Mouse (Mus musculus) testis, adult 2 months (tissue): Measurements from ENCODE around the gene Slc25a21. TPM values are rescaled to one million over a fixed set of nuclear protein-coding genes. Genes with fewer than 3 reads are reported as not detected.

Experiments used
- H3K27ac ChIP-seq: fragments of 200-500 bp; 2 replicates; pipeline ENCODE4 v1.5.1; 2012; ENCODE audit warnings: low read depth, low read length; ENCODE audit not compliant: control insufficient read depth, insufficient read depth
- H3K27me3 ChIP-seq: fragments of 200-500 bp; 2 replicates; pipeline ENCODE4 v1.6.1; 2012; ENCODE audit warnings: mild to moderate bottlenecking, low read length, moderate library complexity; ENCODE audit not compliant: control insufficient read depth, insufficient read depth
- H3K36me3 ChIP-seq: fragments of 200-500 bp; 2 replicates; pipeline ENCODE4 v1.6.1; 2012; ENCODE audit warnings: mild to moderate bottlenecking, low read length; ENCODE audit not compliant: control insufficient read depth, insufficient read depth
- H3K4me1 ChIP-seq: fragments of 200-500 bp; 2 replicates; pipeline ENCODE4 v1.6.1; 2012; ENCODE audit warnings: low read length; ENCODE audit not compliant: control insufficient read depth, insufficient read depth
- H3K4me3 ChIP-seq: fragments of 200-500 bp; 2 replicates; pipeline ENCODE4 v1.5.1; 2012; ENCODE audit warnings: low read depth, mild to moderate bottlenecking, low read length, moderate library complexity, mixed read lengths; ENCODE audit not compliant: control insufficient read depth
- CTCF ChIP-seq: fragments of 200-500 bp; IDR thresholded peaks from 2 replicates; pipeline ENCODE4 v1.5.1; 2012; ENCODE audit warnings: low read depth, mild to moderate bottlenecking, inconsistent platforms, low read length, moderate library complexity; ENCODE audit not compliant: control insufficient read depth, insufficient read depth, insufficient replicate concordance
- POLR2A ChIP-seq: fragments of 200-500 bp; IDR thresholded peaks from 2 replicates; pipeline ENCODE4 v1.6.1; 2012; ENCODE audit warnings: low read depth, mild to moderate bottlenecking, inconsistent platforms, low read length, moderate library complexity; ENCODE audit not compliant: control insufficient read depth
- polyA plus RNA-seq: library from polyadenylated mRNA; depleted of rRNA; stranded (reverse); fragments of >200 nt; gene quantifications from 2 replicates; pipeline ENCODE4 v1.2.3, GENCODE M21; 2012; rRNA removed

Slc25a21 gene
- polyA plus RNA-seq = 0.75 and 0.84 TPM in 2 replicates

- Histone ChIP-seq H3K4me3 (peak within 1 kb of the TSS; percentile 91), H3K4me1 (no peaks in the 10 kb centered on the region), H3K27me3 (no peaks in the 10 kb centered on the region), H3K36me3 (no peaks in the 10 kb centered on the region), H3K27ac (peak within 1 kb of the TSS; percentile 92)
- TF ChIP-seq CTCF (no peak), POLR2A (no peak)
Measured at GRCm38 (mm10) chr12:57197363-57198026, at the start of gene Slc25a21. TSS of gene Slc25a21 (minus strand) at chr12:57197472.

GRCm38 (mm10) chr12:57243671-57244495 is 46.6 kb upstream of the Slc25a21 start:
- H3K27ac ChIP-seq = no peak overlapping the region
- H3K36me3 ChIP-seq = no peaks in the 10 kb centered on the region
- H3K4me1 ChIP-seq = no peaks in the 10 kb centered on the region
- TF ChIP-seq POLR2A (no peak), CTCF (no peak)
- H3K27me3 ChIP-seq = no peaks in the 10 kb centered on the region
- H3K4me3 ChIP-seq = no peak overlapping the region

DNA sequence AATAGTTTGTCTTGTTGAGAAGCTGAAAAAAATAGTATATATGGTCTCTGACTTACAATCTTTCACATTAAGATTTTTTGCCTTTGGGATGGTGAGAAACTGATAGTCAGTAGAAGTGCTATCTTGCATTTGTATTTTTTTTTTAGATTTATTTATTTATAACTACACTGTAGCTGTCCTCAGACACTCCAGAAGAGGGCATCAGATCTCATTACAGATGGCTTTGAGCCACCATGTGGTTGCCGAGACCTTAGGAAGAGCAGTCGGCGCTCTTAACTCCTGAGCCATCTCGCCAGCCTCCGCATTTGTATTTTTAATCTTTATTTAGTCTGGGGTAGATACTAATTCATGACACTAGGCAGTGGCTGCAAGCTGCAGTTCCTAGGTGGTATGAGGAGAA is 36.1 kb upstream of the Slc25a21 start:
- Histone ChIP-seq H3K36me3 (no peaks in the 10 kb centered on the region), H3K27ac (no peak overlapping the region), H3K4me1 (peaks cover 3% of the 10 kb centered on the region; the same call in 1 of the 2 replicates), H3K27me3 (no peaks in the 10 kb centered on the region), H3K4me3 (no peak overlapping the region)
- TF ChIP-seq POLR2A = no peak
- no peak for TF ChIP-seq CTCF

GRCm38 (mm10) chr12:57231085-57231875 is 34.0 kb upstream of the Slc25a21 start:
- no peaks in the 10 kb centered on the region for H3K36me3 ChIP-seq
- H3K27me3 ChIP-seq = no peaks in the 10 kb centered on the region
- H3K27ac ChIP-seq = peak overlapping the region; percentile 85
- TF ChIP-seq CTCF (no peak), POLR2A (no peak)
- H3K4me1 ChIP-seq = peaks cover 12% of the 10 kb centered on the region
- H3K4me3 ChIP-seq = peak overlapping the region; percentile 90

DNA sequence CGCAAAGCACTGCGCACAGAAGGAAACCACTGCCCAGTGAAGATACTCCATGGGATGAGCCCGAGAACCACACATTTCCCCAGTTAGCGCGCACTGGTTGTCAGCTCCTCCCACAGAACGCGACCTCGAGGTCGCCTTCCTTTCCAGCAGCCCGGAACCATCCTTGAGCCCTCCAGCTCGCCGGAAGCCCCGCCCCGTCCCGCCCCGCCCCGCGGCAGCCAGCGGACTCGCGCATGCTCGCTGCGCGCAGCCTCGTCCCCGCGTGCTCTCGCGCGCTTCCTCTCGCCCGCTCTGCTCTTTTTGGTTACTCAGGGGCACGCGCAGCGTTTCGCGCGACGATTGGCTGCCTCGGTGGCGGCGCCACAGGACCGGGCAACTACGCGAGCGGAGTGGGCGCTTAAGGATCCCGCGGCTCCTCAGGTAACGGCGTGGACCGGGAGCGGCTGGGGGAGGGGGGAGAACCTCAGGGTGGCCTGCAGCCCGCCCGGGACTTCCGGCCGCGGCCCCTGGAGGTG is 33.0 kb upstream of the Slc25a21 start, which contains the start of the genes Prps1l3 and Mipol1:
Gene Prps1l3, plus strand, starts transcription at position 221 of the 515 bp plus-strand sequence.
Gene Mipol1, plus strand, starts transcription at position 236 of the 515 bp plus-strand sequence.
- Histone ChIP-seq H3K4me3 (peak within 1 kb of the TSS; percentile 90), H3K27ac (peak within 1 kb of the TSS; percentile 86), H3K27me3 (no peaks in the 10 kb centered on the region), H3K36me3 (no peaks in the 10 kb centered on the region), H3K4me1 (peaks cover 12% of the 10 kb centered on the region)
- no peak for TF ChIP-seq CTCF
- peak; percentile 78 for TF ChIP-seq POLR2A

DNA sequence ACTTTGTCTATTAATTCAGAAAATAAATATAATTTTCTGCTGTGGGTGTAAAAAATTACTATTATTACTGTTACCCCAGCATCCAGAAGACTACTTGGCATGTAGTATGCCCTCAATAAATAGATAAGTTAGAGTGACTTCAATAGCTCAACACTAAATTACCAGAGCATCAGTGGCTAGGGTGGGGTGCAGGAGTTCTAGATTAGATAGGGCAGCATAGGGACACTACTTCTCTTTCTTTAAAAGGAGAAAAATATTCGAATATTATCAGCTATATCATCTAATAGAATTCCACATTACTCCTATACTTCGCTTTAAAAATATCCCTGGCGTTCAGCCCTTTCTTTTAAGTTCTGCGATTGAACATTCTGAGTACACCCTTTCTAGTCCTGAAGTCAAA is 32.4 kb upstream of the Slc25a21 start:
- H3K36me3 ChIP-seq = no peaks in the 10 kb centered on the region
- peak overlapping the region; percentile 90 for H3K4me3 ChIP-seq
- no peak for TF ChIP-seq POLR2A
- no peak for TF ChIP-seq CTCF
- peaks cover 12% of the 10 kb centered on the region for H3K4me1 ChIP-seq
- H3K27ac ChIP-seq = peak overlapping the region; percentile 86
- no peaks in the 10 kb centered on the region for H3K27me3 ChIP-seq
